Mouse (Mus musculus) ES-Bruce4 (cell line): ENCODE data around the gene Snca. TPM values are rescaled to one million over a fixed set of nuclear protein-coding genes. Genes with fewer than 3 reads are reported as not detected.

Source experiments
- H3K27ac ChIP-seq: 2 replicates; pipeline ENCODE4 v1.5.1; 2012; ENCODE audit warnings: low read length, inconsistent platforms; ENCODE audit not compliant: insufficient read depth
- H3K27me3 ChIP-seq: 2 replicates; pipeline ENCODE4 v1.6.1; 2012; ENCODE audit warnings: mild to moderate bottlenecking, low read length, inconsistent platforms; ENCODE audit not compliant: control insufficient read depth, poor library complexity, insufficient read depth, severe bottlenecking
- H3K36me3 ChIP-seq: 2 replicates; pipeline ENCODE4 v1.6.1; 2012; ENCODE audit warnings: inconsistent platforms, mild to moderate bottlenecking, low read length, moderate library complexity; ENCODE audit not compliant: control insufficient read depth, poor library complexity, insufficient read depth, severe bottlenecking
- H3K4me1 ChIP-seq: one replicate; pipeline ENCODE4 v1.8.1; 2011; ENCODE audit warnings: low read length; ENCODE audit not compliant: control insufficient read depth, insufficient read depth
- H3K4me3 ChIP-seq: 2 replicates; pipeline ENCODE4 v1.5.1; 2011; ENCODE audit warnings: low read depth, mild to moderate bottlenecking, low read length
- H3K9ac ChIP-seq: 2 replicates; pipeline ENCODE4 v1.6.1; 2012; ENCODE audit warnings: low read depth, mild to moderate bottlenecking, inconsistent platforms; ENCODE audit not compliant: poor library complexity, severe bottlenecking
- H3K9me3 ChIP-seq: replicated peaks from 2 replicates; pipeline ENCODE4 v1.6.1; 2012; ENCODE audit warnings: mild to moderate bottlenecking, low read length, inconsistent platforms; ENCODE audit not compliant: control insufficient read depth, poor library complexity, insufficient read depth, severe bottlenecking
- CTCF ChIP-seq: IDR thresholded peaks from one replicate; pipeline ENCODE4 v1.8.1; 2011; ENCODE audit warnings: low read depth, low read length
- EP300 ChIP-seq: IDR thresholded peaks from 2 replicates; pipeline ENCODE4 v1.6.1; 2011; ENCODE audit warnings: low read depth, low read length; ENCODE audit not compliant: insufficient read depth
- POLR2A ChIP-seq: IDR thresholded peaks from one replicate; pipeline ENCODE4 v1.8.1; 2011; ENCODE audit warnings: low read length; ENCODE audit not compliant: insufficient read depth
- polyA plus RNA-seq: library from polyadenylated mRNA; stranded (reverse); fragments of >200 nt; gene quantifications from 2 replicates; pipeline ENCODE4 v1.2.4, GENCODE M21; 2011; ENCODE audit warnings: low read depth; ENCODE audit not compliant: missing spikeins, insufficient read depth, insufficient read length

The Snca gene
- polyA plus RNA-seq, 1 experiment = not detected

GRCm38 (mm10) chr6:60741427-60742071 is 88.1 kb downstream of the Snca start:
- TF ChIP-seq EP300 = no peak
- no peak for TF ChIP-seq CTCF
- no peak for TF ChIP-seq POLR2A
- Histone ChIP-seq H3K9me3 (no peaks in the 10 kb centered on the region), H3K27ac (no peak overlapping the region), H3K27me3 (no peaks in the 10 kb centered on the region), H3K36me3 (no peaks in the 10 kb centered on the region), H3K9ac (no peak overlapping the region), H3K4me1 (no peaks in the 10 kb centered on the region), H3K4me3 (no peak overlapping the region)

GRCm38 (mm10) chr6:60739776-60740175 is 89.9 kb downstream of the Snca start:
- no peaks in the 10 kb centered on the region for H3K36me3 ChIP-seq
- H3K9me3 ChIP-seq = no peaks in the 10 kb centered on the region
- H3K27ac ChIP-seq = no peak overlapping the region
- H3K9ac ChIP-seq = no peak overlapping the region
- TF ChIP-seq CTCF (no peak), POLR2A (no peak), EP300 (no peak)
- H3K4me1 ChIP-seq = no peaks in the 10 kb centered on the region
- no peak overlapping the region for H3K4me3 ChIP-seq
- no peaks in the 10 kb centered on the region for H3K27me3 ChIP-seq

DNA sequence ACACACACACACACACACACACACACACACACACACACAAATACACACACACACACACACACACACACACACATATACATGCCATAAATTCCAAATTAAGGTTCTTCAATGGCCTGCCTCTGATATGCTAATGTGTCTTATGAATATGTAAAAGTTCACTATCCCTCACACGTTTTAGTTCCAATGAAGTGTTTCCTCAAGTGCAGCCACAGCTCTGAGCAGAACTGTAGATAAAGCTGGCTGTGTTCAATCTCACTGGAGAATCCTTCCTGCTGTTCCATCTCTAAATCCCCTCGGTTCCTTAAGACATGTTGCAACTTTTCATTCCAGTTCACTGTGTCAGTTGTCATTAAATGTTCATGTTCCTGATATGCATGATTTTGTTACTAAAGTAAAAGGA is 98.5 kb downstream of the Snca start:
- no peaks in the 10 kb centered on the region for H3K4me1 ChIP-seq
- no peak overlapping the region for H3K27ac ChIP-seq
- TF ChIP-seq CTCF = no peak
- TF ChIP-seq POLR2A = no peak
- no peak for TF ChIP-seq EP300
- H3K9ac ChIP-seq = no peak overlapping the region
- H3K4me3 ChIP-seq = no peak overlapping the region
- no peaks in the 10 kb centered on the region for H3K9me3 ChIP-seq
- H3K36me3 ChIP-seq = no peaks in the 10 kb centered on the region
- H3K27me3 ChIP-seq = no peaks in the 10 kb centered on the region

GRCm38 (mm10) chr6:60724110-60724829 is 105.4 kb downstream of the Snca start:
- TF ChIP-seq POLR2A (no peak), CTCF (no peak), EP300 (no peak)
- H3K9ac ChIP-seq = no peak overlapping the region
- no peaks in the 10 kb centered on the region for H3K27me3 ChIP-seq
- H3K27ac ChIP-seq = no peak overlapping the region
- H3K4me3 ChIP-seq = no peak overlapping the region
- H3K36me3 ChIP-seq = no peaks in the 10 kb centered on the region
- H3K4me1 ChIP-seq = no peaks in the 10 kb centered on the region
- no peaks in the 10 kb centered on the region for H3K9me3 ChIP-seq

GRCm38 (mm10) chr6:60717566-60717965 is 112.1 kb downstream of the Snca start:
- Histone ChIP-seq H3K27ac (no peak overlapping the region), H3K27me3 (no peaks in the 10 kb centered on the region), H3K36me3 (no peaks in the 10 kb centered on the region), H3K9ac (no peak overlapping the region), H3K4me1 (no peaks in the 10 kb centered on the region), H3K9me3 (no peaks in the 10 kb centered on the region), H3K4me3 (no peak overlapping the region)
- TF ChIP-seq EP300 (no peak), POLR2A (no peak), CTCF (no peak)

DNA sequence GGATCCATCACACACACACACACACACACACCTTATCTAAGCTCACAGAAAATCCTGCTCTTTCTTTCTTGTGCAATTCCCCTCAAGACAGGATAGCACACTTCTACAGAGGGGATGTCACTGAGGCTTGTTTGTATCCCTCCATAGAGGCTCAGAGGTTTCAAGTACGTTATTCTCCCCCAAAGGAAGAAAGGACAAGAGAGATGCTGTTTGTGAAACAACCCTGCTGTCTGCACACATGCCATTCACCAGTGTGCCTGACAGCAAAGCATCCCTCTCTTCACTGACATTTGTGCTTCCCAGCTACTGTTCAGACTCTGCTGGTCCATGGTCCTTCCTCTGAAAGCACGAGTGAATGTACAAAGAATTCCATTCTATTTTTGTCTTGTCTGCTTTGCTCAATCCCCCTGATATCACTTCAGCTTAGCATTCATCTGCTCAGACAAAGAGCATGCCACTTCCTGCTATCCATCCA is 119.6 kb downstream of the Snca start:
- Histone ChIP-seq H3K4me3 (no peak overlapping the region), H3K9me3 (no peaks in the 10 kb centered on the region), H3K36me3 (no peaks in the 10 kb centered on the region), H3K27me3 (no peaks in the 10 kb centered on the region), H3K27ac (no peak overlapping the region), H3K4me1 (no peaks in the 10 kb centered on the region), H3K9ac (no peak overlapping the region)
- no peak for TF ChIP-seq CTCF
- no peak for TF ChIP-seq EP300
- TF ChIP-seq POLR2A = no peak
